Mouse (Mus musculus) cortical plate, adult 2 months (tissue): ENCODE measurements around the gene Map3k20.

Experiments used
- CTCF ChIP-seq: fragments of 200-500 bp; IDR thresholded peaks from 2 replicates; pipeline ENCODE4 v1.5.1; 2011; ENCODE audit warnings: mild to moderate bottlenecking, control low read depth, low read length; ENCODE audit not compliant: insufficient read depth; ENCODE audit errors: extremely low read depth
- POLR2A ChIP-seq: fragments of 200-500 bp; IDR thresholded peaks from 2 replicates; pipeline ENCODE4 v1.6.1; 2011; ENCODE audit warnings: mild to moderate bottlenecking, low read length, control low read depth; ENCODE audit not compliant: insufficient read depth; ENCODE audit errors: extremely low read depth

GRCm38 (mm10) chr2:72420561-72420960 lies 135.1 kb downstream of the Map3k20 start:
- TF ChIP-seq POLR2A (no peak), CTCF (no peak)
